Mouse (Mus musculus): ENCODE data around the gene Id1. TPM values are rescaled to one million over a fixed set of nuclear protein-coding genes. Genes with fewer than 3 reads are reported as not detected.

Gene Id1
- polyA plus RNA-seq, 1 experiment from 2014 or later = 23.9 TPM

DNA sequence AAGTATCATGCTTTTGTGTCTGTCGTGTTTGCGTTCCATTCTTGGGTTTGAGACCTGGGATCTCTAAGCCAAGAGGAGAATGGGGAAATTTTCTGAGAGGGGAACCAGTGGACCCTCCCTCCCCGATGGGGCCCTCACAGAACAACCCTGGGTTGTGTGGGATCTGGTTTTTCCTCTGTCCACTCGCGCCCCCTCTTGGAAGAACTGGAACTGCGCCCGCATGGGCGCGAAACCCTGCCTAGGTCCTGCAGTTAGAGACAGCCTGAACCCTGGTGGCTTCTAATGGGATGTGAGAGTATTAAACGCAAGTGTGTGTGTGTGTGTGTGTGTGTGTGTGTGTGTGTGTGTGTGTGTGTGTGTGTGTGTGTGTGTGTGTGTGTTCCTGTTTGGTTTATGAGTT is 6.4 kb downstream of the Id1 start:
- peak; percentile 75 for DNase-seq (ENCODE audit: low spot score)

DNA sequence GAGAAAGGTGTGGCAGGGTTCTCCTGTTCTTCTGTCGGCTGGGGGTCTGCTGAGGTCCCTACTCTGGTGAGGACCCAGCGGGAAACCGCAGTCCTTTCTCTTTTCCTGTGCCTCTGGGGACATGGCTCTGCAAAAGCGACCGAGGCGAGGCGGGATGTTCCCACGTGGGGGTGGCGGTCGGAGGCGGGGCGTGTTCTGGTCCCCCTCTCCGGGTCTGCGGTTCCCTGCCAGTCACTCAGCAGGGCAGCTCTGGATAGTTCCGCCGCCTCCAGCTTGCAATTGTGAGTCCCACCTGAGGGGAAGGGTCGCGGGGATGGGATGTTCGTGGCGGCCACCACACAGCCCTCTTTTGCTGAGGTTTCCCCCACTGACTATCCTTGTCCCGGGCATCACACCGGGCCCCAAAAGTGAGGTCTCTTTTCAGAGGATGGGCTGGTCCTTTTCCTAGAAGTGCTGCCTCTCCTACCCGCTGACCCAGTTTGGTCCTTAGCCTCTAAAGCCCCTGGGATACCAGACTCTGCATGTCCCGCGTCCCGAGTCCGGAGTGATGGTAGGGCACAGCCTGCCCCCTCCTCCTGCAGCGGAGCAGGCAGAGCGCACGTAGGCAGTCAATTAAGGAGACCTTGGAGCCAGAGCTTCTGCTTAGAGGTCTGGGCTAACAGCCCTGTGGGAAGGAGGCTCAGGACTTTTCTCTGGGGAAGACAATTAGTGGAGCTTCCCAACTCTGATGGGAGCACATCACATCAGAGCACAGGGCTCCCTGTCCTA is 18.1 kb downstream of the Id1 start, which contains the start of gene Cox4i2:
TSS of gene Cox4i2 (plus strand) at position 230 of the 768 bp plus-strand sequence.
- peak; percentile 45 for DNase-seq (ENCODE audit: low spot score)

DNA sequence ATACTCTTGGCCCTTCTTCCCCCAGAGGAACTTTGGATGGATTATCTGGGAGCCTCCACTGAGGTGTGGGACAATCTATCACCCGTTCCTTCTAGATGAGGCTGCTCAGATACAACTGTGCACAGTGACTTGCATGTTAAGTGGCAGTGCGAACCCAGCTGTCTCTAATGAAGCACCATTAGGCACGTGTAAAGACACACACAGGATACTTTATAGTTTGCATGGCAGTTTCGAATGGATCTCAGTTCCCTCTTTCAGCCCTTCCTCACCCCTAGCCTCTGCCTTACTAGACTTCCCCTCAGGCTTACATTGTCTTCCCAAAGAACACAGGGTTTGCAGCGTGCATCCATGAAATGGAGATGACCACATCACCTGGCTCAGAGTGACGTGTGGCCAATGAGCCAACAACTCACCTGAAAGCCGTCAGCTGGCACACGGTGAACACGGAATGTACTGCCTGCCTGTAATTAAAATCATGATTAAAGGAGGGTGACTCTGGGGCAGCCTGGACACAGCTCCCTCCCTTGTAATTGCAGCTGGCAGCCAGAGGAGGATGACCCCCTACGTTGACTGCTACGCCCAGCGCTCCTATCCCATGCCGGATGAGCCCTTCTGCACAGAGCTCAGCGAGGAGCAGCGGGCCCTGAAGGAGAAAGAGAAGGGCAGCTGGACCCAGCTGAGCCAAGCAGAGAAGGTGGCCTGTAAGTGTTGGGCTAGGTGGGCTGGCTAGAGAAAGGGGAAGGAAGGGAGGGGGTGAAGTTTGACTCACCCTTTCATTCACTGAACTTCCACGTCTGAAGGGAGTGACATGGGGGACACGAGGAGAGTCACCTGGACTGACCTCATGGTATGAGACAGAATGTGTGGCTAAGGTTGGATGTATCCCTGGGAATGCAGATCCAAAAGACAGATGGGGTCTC is 20.7 kb downstream of the Id1 start:
- DNase-seq (ENCODE audit: low spot score) = no peak

DNA sequence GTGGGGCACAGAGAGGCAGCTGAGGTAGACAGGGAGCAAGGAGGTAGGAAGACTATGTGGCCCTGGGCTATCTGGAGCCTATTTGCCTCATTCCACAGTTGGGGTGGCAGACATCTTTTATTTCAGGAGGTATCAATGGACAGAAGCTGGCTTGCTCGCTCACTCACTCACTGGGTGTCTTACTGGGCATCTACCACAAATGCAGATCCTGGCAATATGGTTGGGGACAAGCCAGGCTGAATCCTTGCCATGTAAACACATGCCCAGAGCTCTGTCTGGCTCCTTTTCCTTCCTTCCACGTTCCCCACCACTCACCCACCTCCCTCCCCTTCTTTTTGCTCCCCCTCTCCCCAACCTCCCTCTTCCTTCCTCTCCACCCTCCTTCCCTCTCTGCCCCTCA is 21.4 kb downstream of the Id1 start:
- DNase-seq (ENCODE audit: low spot score) = no peak

DNA sequence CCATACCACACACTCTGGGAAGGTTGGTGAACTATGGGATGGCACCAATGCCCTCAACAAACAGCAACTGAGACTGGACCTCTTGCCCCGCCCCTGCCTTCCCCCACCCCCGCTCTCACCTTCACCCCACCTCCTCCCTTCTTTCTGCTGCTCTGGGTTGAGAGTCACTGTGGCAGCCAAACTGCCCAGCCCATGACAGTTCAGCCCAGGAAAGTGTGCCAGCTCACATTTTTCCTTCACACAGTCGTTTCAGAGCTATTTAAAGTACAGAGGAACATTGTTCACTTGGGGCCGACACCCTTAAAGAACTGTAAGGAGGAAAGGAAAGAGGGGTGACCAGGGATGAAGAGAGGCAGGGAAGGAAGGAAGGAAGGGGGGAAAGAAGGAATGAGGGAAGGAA is 22.3 kb downstream of the Id1 start:
- DNase-seq (ENCODE audit: low spot score) = no peak

DNA sequence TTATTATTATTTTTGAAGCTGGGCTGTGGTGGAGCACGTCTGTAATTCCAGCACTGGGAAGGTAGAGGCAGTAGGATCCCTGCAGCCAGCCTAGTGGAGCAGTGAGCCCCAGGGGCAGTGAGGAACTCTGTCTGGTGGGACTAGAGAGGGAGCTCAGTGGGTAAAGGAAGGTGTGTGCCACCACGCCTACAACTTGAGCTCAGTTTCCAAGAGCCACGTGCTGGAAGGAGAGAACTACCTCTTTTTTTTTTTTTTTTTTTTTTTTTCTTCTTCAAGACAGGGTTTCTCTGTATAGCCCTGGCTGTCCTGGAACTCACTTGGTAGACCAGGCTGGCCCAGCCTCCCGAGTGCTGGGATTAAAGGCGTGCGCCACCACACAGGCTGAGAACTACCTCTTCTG is 27.3 kb downstream of the Id1 start:
- DNase-seq (ENCODE audit: low spot score) = no peak

DNA sequence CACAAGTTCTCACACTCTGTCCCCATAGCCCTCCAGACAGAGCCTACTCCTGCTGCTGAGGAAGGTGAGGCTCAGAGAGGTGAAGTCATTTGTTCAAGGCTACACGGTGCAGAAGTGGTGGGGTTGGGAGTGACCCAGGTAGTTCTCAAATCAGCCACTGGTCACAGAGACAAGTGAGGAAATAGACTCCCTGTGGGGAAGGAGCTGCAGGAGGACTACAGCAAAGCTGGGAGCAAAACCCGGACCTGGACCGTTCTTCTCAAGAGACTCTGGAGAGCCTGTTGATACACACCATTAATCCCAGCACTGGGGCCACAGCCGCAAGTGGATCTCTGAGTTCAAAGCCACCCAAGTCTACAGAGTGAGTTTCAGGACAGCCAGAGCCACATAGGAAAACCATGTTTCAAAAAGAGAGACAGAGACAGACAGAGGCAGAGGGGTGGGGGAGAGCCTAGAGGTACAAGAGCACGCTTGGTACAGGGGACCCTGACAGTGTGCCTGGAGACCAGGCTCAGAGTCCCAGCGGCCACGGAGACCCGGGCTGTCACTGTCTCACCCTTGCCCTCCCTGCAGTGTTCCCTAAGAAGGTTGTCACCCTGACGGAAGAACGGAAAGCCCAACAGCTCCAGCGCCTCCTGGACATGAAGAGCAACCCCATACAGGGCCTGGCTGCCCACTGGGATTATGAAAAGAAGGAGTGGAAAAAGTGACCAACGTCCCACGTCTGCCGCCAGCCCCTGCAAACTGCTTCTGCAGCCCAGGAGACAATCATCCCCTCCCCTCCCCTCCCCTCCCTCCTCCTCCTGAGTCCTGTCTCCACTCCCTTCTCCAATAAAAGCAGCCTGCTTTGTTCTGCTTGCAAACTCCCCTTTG is 28.4 kb downstream of the Id1 start:
- peak; percentile 1 for DNase-seq (ENCODE audit: low spot score)

DNA sequence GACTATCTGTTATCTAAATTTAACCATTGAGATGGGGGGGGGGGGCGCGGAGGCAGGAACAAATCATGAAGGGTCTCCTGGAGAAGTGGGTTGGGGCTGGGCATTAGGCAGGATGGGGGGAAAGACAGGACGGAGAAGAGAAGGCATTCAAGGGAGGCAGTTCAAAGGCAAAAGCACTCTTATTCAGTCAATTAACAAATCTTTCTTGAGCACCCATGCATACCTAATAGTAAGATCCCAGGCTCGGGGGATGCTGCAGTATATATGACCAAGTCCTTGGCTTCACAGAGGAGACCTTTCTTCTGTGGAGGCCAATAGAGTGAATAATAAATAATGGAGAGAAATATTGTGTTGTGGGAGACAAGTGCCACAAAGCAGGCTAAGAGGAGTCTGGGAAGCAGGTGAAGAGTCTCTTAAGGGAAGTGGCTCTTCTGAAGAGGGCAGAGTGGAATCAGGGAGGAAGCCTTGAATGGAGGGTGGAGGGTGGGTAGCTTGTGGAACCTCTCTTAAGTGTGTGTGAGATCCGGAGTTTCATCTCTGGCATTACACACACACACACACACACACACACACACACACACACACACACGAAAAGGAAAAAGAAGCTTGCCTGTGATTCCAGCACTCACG is 29.1 kb downstream of the Id1 start:
- DNase-seq (ENCODE audit: low spot score) = peak; percentile 1

DNA sequence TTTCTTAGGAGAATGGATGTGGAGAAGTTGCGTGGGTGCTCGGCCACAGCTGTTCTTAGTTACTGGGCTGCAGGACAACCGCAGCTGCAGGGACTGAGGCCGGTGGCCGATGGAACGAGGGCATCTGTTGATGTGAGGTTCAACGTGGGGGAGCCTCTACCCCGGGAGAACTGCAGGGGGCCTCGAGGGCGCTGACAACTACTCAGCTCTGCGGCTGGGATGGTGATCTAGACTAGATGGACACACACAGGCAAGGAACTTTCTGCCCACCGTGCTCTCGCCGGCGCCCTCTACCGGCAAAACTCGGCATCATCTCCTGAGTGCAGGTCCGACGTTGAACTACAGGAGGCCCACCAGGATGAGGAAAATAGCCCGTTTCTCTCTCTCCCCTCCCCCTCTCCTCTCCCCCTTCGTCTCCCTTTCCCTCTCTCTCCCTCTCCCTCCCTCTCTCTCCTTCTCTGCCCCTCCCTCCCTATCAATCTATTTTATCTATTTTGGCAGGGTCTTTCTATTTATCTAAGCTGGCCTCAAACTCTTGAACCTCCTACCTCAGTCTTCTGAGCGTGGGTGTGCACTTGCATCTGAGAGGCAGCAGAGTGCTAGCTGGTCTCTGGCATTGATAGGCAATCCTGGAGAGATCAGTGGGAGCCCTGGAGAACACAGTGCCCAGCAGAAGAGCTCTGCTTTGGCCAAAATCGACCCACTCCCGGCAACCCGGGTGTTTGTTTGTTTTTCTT is 30.5 kb downstream of the Id1 start:
- peak; percentile 89 for DNase-seq (ENCODE audit: low spot score)

DNA sequence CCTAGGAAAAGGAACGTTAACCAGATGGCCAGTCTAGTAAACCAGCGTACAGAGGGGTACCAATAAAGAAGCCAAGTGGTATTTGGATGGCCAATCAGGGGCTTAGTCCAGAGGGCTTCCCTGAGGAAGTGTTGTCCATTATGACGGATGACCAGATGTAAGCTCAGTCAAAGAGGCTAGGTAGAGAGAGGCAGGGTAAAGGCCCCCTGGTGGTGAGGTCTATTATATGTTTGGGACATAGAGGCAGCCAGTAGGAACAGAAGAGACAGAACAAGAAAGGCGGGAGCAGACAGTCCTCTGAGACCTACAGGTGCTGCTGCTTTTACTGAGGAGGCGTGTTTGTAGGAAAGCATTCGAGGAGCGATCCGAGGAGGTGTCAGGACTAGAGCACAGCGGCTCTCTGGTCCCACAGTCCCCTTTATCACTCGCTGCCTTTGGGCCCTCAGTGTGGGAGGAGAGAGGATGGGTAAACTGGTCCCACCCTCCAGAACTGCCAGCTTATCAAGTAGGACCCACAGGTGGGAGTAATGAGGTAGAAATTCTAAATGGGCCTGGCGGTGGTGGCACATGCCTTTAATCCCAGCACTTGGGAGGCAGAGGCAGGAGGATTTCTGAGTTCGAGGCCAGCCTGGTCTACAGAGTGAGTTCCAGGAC is 31.7 kb downstream of the Id1 start:
- DNase-seq (ENCODE audit: low spot score) = peak; percentile 69

DNA sequence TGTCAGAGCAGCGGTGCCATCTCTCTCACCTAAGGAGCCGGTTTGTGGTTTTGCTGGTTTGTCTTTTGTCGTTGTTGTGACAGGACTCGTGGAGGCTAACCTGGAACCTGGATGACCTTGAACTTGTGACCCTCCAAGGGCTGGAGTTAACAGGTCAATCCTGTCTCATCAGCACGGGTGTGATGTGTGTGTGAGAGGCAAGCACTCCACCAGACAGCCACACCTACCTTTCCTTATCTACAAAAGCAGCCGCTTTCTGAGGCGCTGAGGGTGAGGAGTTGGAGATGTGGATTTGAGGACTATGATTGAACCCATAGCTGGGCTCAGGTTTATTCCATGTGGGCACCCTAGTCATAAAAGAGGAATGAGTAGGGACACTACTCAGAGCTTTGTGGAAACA is 33.6 kb downstream of the Id1 start:
- no peak for DNase-seq (ENCODE audit: low spot score)

DNA sequence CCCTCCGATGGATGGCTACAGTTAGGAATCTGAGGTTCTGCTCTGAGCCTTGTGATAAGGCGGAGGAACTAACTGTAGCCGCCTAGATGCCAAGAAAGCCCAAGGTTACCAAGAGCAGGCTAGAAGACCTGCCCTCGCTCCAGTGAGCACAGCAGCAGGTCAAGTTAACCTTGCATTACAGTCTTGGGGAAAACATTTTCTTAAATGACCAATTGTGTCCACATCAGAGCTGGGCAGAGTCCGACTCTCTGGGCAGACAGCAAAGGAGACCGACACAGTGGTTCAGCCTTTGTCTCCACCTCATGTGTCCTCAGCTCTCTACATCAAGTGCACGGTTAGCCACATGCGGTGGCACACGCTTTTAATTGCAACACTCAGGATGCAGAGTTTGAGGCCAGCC is 35.5 kb downstream of the Id1 start:
- DNase-seq (ENCODE audit: low spot score) = no peak

DNA sequence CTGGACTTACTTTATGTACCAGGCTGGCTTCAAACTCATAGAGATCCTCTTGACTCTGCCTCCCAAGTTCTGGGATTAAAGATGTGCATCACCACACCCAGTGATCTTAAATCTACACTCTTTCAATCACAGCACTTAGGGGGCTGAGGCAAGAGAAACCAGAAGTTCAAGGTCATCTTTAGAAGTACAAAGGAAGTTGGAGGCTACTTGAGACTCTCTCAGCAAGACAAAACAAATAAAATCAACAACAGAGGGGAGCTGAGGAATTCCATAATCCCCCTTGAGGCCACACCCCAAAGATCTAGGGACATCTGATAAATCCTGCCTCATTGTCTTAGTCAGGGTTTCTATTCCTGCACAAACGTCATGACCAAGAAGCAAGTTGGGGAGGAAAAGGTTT is 36.2 kb downstream of the Id1 start:
- DNase-seq (ENCODE audit: low spot score) = no peak

DNA sequence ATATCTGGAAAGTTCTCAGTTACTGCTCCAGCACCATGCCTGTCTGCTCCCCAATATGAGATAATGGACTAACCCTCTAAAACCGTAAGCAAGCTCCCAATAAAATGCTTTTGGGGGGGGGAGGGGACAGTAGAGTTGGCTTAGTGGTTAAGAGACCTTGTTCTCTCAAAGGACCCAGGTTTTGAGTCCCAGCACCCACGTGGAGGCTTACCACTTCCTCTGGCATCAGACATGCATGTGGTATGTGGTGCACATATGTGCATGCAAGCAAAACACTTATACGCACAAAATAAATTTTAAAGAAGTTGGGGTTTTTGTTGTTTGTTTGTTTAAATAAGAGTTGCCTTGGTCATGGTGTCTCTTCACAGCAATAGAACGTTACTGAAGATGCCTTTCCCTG is 39.3 kb downstream of the Id1 start:
- DNase-seq (ENCODE audit: low spot score) = peak; percentile 87

DNA sequence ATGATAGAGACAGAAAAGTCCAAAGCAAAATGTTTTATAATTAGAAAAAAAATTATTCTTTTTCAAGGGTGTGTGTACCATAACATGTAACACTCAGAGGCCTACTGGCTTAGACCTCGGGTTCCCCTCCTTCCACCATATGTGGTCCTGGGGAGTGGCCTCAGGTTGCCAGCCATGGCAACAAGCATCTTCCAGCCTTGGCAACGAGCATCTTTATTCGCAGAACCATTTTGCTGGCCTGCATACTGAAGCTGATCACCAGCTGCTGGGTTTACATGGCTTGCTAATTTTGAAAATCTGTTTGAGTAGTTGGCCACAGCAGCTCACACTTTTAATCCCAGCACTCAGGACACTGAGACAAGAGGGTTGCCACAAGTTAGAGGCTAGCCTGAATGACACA is 40.0 kb downstream of the Id1 start:
- DNase-seq (ENCODE audit: low spot score) = no peak

DNA sequence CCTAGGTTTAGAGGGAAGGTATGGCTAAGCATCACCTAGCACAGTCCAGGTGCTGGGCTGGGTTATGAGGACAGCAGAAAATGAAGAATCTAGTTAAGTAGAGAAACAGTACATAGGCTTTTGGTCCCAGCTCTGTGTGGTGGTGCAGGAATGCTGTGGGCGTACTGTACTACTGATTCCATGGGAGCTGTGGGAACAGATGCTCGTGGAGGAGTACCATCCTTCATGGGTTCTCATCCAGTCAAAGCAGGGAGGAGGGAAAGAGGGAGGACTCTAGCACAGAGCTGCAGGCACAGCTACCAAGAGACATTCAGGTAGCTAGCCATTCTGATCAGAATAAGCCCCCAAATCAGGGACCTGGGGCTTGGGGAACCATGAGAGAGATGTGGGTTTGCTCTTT is 40.4 kb downstream of the Id1 start:
- DNase-seq (ENCODE audit: low spot score) = no peak

DNA sequence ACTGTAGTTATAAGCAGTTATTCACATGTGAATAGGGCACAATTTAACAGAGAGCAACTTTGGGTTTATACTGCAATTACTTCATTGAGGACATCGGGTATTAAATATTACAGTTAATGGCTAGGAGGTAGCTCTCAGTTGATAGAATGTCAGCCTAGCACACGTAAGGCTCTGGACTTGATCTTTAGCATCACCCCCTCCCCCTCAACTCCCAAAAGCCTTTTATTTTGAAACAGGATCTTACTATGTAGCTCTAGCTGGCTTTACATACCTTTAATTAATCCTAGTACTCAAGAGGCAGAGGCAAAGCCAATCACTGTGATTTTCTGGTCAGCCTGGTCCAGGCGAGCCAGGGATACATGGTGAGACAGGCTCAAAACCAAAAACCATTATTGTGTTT is 41.0 kb downstream of the Id1 start:
- no peak for DNase-seq (ENCODE audit: low spot score)

DNA sequence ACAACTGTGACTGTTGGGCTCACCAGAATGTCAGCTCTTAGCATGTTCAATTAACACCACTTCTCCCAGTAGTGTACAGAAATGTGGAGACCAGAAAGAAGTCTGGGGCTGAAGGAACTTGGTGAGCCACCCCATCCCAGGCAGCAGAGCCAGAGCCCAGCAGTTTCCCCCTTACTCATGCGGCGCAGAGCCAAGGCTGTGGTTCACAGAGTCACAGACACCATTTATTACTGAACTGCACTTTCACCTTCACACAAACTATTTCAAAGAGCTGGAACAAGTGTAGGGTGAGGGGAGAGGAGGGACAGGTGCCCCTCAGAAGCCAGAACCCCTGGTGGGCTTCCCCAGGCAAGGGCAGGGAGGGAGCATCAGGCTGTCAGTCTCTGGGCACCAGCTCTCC is 44.4 kb downstream of the Id1 start:
- no peak for DNase-seq (ENCODE audit: low spot score)

DNA sequence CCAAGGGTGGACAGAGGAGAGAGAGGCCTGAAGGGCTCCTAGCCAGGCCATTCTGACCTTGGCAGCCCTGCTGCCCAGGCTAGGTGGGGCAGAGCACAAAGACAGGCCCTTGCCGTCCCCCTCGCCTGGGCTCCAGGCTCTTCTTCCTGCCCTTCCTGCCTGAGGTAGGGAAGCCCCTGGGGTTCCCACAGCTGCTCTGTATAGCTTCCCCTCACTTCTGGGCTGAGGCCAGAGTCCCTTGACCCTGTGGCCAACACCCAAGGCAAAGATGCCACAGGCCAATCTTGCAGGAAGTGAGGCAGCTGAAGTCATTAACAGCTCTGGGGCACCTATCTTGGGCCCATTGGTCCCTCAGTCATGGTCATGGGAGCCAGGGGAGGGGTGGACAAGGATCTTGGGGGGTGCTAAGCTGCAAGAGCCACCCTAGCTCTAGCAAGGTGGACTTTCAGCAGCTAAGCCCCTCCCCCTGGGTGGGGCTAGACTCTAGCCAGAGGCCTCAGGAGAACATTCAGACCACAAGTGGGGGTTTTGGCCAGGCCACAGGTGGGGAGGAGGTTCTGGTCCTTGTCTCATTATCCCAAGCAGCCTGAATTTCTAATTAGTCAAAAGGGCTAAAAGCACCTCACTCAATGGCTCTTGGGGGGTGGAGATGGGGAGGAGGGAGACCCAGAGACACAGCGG is 45.1 kb downstream of the Id1 start:
- no peak for DNase-seq (ENCODE audit: low spot score)

Measured in thymus, postnatal 0 days (tissue).